Mouse (Mus musculus) C2C12 (cell line): ENCODE data around the gene Rnls.

Experiments used
- CTCF ChIP-seq: IDR thresholded peaks from one replicate; pipeline ENCODE4 v1.5.1; 2011; ENCODE audit not compliant: control insufficient read depth, insufficient read depth, insufficient read length
- MAX ChIP-seq: IDR thresholded peaks from one replicate; pipeline ENCODE4 v1.6.1; 2011; ENCODE audit warnings: mild to moderate bottlenecking, control low read depth
- MYOD1 ChIP-seq: IDR thresholded peaks from one replicate; pipeline ENCODE4 v1.6.1; 2011; ENCODE audit warnings: low read depth; ENCODE audit not compliant: control insufficient read depth, insufficient read length
- USF1 ChIP-seq: IDR thresholded peaks from one replicate; pipeline ENCODE4 v1.6.1; 2011; ENCODE audit warnings: low read depth, mild to moderate bottlenecking, control low read depth, moderate library complexity

DNA sequence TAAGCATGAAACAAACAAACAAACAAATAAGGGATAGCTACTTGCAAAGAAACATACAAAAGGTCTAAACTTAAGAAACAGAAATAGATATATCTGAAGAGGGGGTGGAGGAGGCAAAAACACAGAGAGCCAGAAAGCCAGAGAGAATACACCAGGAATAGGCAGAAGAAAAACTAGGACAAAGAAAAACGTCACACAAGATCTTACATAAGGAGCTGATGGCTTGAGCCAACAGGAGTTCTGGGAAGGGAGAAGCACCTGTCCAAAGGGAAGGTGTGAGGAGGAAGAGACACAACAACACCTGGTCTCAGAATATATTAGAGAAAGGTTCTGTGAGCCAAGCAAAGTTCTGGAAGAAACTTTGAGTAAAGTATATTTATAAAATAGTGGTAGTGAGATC lies 73.3 kb downstream of the Rnls start:
- no peak for TF ChIP-seq CTCF
- TF ChIP-seq MYOD1, result no peak
- TF ChIP-seq MAX, result no peak
- TF ChIP-seq USF1, result no peak
